Mouse (Mus musculus): ENCODE measurements around the gene Parvg.

DNA sequence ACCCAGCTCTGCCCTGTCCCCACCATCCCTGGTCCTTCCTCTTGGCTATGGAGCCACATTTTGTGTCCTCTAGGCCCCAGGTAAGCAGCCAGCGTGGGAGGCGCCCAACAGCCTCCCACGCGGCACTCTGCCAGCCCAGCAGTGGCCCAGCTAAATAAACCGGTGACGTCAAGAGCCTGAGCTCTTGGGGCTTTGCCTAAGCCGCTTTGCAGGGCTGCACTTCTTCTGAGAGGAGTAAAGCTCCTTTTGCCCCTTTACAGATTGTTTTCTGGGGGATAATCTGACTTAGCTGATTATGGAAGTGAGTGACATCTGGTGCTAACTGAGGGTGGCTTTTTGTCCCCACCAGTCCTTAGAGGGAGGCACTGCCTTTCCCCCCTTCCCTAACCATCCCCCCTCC lies 22.8 kb upstream of the Parvg start:
- TF ChIP-seq POLR2A (IDR thresholded peaks at IDR 0.05; ENCODE audit: low read depth, low read length) (no peak), CTCF (IDR thresholded peaks at IDR 0.05; ENCODE audit: borderline replicate concordance, insufficient read depth, low read length) (no peak)

Data from embryonic fibroblast, embryonic 13.5 days (primary cell).